Mouse (Mus musculus) common myeloid progenitor, adult 5-6 weeks (primary cell): ENCODE data around the gene Slc16a5. TPM values are rescaled to one million over a fixed set of nuclear protein-coding genes. Genes with fewer than 3 reads are reported as not detected.

Experiments used
- ATAC-seq: replicated peaks from 2 replicates; pipeline ENCODE4 v1.8.0; 2016; ENCODE audit warnings: low read depth, mild to moderate bottlenecking, moderate TSS enrichment, inconsistent platforms; ENCODE audit not compliant: poor library complexity, severe bottlenecking
- total RNA-seq: library from RNA; stranded (forward); fragments of 200-1000, 187-1606 nt; gene quantifications from 2 replicates; pipeline ENCODE4 v1.2.3, GENCODE M21; 2017

The Slc16a5 gene
- total RNA-seq, 1 experiment from 2014 or later, result not detected

DNA sequence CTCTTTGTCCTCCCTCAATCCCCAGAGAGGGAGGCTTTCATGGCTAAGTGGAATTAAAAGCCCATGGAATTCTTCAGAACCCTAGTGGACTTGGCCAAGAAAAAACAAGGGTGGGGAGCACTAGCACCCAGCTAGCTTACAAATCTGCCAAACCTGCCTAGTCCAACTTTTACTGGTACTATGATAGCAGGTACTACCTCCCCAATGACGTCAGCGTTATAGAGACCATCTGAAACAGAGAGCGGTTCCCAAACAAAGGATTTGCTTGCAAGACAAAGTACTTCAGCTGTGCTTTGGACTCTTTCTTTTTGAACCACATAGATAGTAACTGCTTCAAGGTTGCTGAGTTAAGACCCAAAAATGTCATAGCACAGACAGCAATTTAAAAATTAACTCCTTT, 49.7 kb downstream of the Slc16a5 start:
- no peak for ATAC-seq

DNA sequence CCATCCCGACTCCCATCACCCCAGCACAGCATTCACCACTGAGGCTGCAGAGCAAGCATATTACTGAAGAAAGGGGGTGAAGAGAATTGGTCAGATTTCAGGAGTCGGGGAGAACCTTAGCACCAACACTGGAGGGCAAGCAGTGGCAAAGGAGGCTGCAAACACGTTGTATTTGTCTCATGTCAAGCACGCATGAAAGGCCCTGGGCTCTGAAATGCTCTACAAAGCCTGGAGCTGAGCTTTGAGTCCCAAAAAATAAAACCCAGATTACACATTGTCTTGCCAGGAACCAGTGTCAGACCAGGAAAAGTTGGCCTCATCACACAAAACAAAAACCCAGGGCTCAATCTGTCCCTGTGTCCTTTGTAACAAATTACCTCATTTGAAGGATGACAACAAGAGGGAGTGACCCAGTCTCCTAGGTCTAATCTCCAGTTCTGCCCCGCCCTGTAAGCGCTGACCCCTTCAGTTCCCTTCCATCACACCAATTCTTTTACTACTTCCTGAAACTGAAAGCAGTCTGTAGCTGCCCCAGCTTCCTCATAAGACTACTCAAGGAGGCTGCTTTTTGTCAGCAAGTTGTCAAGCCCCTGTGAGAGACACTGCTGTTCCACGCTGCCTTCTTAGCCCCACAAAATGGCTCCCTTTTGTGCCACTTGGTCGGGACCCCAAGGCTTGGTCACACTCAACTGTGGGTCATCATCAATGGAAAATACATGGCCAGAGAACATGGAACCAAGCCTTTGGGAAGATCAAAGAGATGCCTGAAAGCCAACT, 50.3 kb downstream of the Slc16a5 start:
- ATAC-seq, result peak; percentile 31

- ATAC-seq, result 0 out of 2 replicates have a peak, but pooled peaks have one; percentile 1
These were observed 51.3 kb downstream of the Slc16a5 start for GRCm38 (mm10) chr11:115513271-115514237.

GRCm38 (mm10) chr11:115514238-115514663, 52.0 kb downstream of the Slc16a5 start, which contains the start of gene Jpt1:
TSS of gene Jpt1 (minus strand) at chr11:115514387.
- peak; percentile 81 for ATAC-seq

GRCm38 (mm10) chr11:115515021-115515420, 52.7 kb downstream of the Slc16a5 start:
- no peak for ATAC-seq

DNA sequence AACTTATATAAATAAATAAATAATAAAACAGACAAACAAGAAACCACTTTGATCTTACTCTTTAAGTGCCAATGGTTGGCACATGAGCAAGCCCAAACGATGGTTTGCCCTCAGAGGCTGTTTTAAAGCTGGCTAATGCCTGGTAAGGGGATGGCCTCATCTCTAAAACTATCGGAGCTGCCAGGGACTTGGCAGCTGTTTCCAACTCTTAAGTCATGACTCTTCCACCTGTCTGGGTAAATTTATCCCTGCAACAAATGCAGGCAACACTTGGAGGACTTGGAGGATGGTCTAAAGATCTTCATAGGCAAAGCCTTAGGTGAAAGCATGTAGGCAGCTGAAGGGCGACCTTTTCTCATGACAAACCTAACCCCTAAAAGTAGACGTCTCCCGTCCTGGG, 54.7 kb downstream of the Slc16a5 start:
- no peak for ATAC-seq

GRCm38 (mm10) chr11:115518693-115519092, 56.4 kb downstream of the Slc16a5 start:
- ATAC-seq, result no peak

DNA sequence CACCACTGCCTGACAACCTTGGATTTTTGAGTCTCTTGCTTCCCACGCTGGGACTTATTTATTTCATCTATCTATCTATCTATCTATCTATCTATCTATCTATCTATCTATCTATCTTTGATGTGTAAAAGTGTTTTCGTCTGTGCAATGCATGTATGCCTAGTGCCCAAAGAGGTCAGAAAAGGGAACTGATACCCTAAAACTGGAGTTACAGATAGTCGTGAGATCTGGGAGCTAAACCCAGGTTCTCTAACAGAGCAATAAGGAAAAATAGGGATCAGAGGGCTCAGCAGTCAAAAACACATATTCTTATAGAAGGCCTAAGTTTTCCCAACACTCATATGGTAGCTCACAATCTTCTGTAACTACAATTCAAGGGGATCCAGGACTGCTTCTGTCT, 57.3 kb downstream of the Slc16a5 start:
- no peak for ATAC-seq

- ATAC-seq, result no peak
These were observed 57.9 kb downstream of the Slc16a5 start for GRCm38 (mm10) chr11:115520218-115520617.

- no peak for ATAC-seq
These were observed 58.8 kb downstream of the Slc16a5 start for GRCm38 (mm10) chr11:115521080-115521479.

GRCm38 (mm10) chr11:115522238-115522637, 60.0 kb downstream of the Slc16a5 start:
- no peak for ATAC-seq

DNA sequence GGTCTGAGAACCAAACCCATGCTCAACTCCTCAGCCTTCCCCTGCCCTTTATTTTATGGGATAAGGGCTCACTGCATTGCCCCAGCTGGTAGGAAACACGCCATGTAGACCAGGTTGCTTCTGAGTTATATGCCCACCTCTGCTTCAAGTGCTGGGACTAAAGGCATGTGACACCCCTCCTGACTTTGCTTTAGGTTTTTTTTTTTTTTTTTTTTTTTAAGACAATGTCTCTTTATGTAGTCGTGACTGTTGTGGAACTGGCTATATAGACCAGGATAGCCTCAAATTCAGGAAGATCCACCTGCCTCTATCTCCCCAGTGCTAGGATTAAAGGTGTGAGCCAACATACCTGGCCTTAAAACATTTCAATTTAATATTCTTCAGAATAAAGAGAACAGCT, 60.4 kb downstream of the Slc16a5 start:
- no peak for ATAC-seq

Other genes starting within 250 kb of the Slc16a5 start
- gene Grin2c, start 195.2 kb upstream of the Slc16a5 start, total RNA-seq, result not detected in 2 replicates
- 21.5 and 29.1 TPM in 2 replicates for gene Fdxr, start 185.4 kb upstream of the Slc16a5 start, total RNA-seq
- 0.73 and 1.6 TPM in 2 replicates for gene Fads6, start 164.8 kb upstream of the Slc16a5 start, total RNA-seq
- gene Otop2, start 155.3 kb upstream of the Slc16a5 start, total RNA-seq, result not detected in 2 replicates
- not detected in 2 replicates for gene Ush1g, start 140.4 kb upstream of the Slc16a5 start, total RNA-seq
- not detected in 2 replicates for gene Otop3, start 127.7 kb upstream of the Slc16a5 start, total RNA-seq
- gene Hid1, start 94.7 kb upstream of the Slc16a5 start, total RNA-seq, result 1.9 TPM in 1 of 2 replicates, not detected in the other
- 0.18 TPM in 1 of 2 replicates, not detected in the other for gene Cdr2l, start 80.6 kb upstream of the Slc16a5 start, total RNA-seq
- 67.7 and 94.1 TPM in 2 replicates for gene Mrpl58, start 58.7 kb upstream of the Slc16a5 start, total RNA-seq
- gene Atp5h, start 42.5 kb upstream of the Slc16a5 start, total RNA-seq, result 531 and 684 TPM in 2 replicates
- 12.3 and 15.4 TPM in 2 replicates for gene Kctd2, start 42.3 kb upstream of the Slc16a5 start, total RNA-seq
- gene Trim80, start 21.9 kb upstream of the Slc16a5 start, total RNA-seq, result not detected in 2 replicates
- gene Armc7, start 13.2 kb downstream of the Slc16a5 start, total RNA-seq, result 4.2 and 6.5 TPM in 2 replicates
- 92.2 and 98.6 TPM in 2 replicates for gene Nt5c, start 29.4 kb downstream of the Slc16a5 start, total RNA-seq
- gene Jpt1, start 51.9 kb downstream of the Slc16a5 start, total RNA-seq, result 152 and 171 TPM in 2 replicates
- 592 and 605 TPM in 2 replicates for gene Sumo2, start 73.8 kb downstream of the Slc16a5 start, total RNA-seq
- gene Nup85, start 102.0 kb downstream of the Slc16a5 start, total RNA-seq, result 147 and 175 TPM in 2 replicates
- gene Mrps7, start 141.5 kb downstream of the Slc16a5 start, total RNA-seq, result 31.7 and 39.0 TPM in 2 replicates
- 21.3 and 38.2 TPM in 2 replicates for gene Gga3, start 141.6 kb downstream of the Slc16a5 start, total RNA-seq
- 20.3 and 26.9 TPM in 2 replicates for gene Mif4gd, start 150.5 kb downstream of the Slc16a5 start, total RNA-seq
- gene Slc25a19, start 165.8 kb downstream of the Slc16a5 start, total RNA-seq, result 22.3 and 28.1 TPM in 2 replicates
- 34.7 and 53.5 TPM in 2 replicates for gene Grb2, start 246.1 kb downstream of the Slc16a5 start, total RNA-seq